Mouse (Mus musculus) midbrain, embryonic 16.5 days (tissue): ENCODE measurements around the gene Trmt1. TPM values are rescaled to one million over a fixed set of nuclear protein-coding genes. Genes with fewer than 3 reads are reported as not detected.

Source experiments
- ATAC-seq: fragments of 200-750 bp; cut with Nextera tagmentation; 2 replicates; pipeline ENCODE4 v1.8.0; 2017; ENCODE audit warnings: moderate TSS enrichment
- H3K27ac ChIP-seq: fragments of 300-500 bp; sonication (generic); 2 replicates; pipeline ENCODE4 v1.5.1; 2014; ENCODE audit warnings: mild to moderate bottlenecking, low read length, mixed read lengths
- H3K27me3 ChIP-seq: fragments of 300-500 bp; sonication (generic); 2 replicates; pipeline ENCODE4 v1.6.1; 2014; ENCODE audit warnings: low read depth, low read length, mixed read lengths; ENCODE audit not compliant: control insufficient read depth, insufficient read depth
- H3K36me3 ChIP-seq: fragments of 300-500 bp; sonication (generic); 2 replicates; pipeline ENCODE4 v1.6.1; 2014; ENCODE audit warnings: mild to moderate bottlenecking, low read length, moderate library complexity, mixed read lengths; ENCODE audit not compliant: control insufficient read depth, insufficient read depth
- H3K4me1 ChIP-seq: fragments of 300-500 bp; sonication (generic); 2 replicates; pipeline ENCODE4 v1.6.1; 2014; ENCODE audit warnings: mild to moderate bottlenecking, low read length, mixed read lengths; ENCODE audit not compliant: control insufficient read depth, insufficient read depth
- H3K4me2 ChIP-seq: fragments of 300-500 bp; sonication (generic); 2 replicates; pipeline ENCODE4 v1.6.1; 2014; ENCODE audit warnings: mild to moderate bottlenecking, low read length, mixed read lengths
- H3K4me3 ChIP-seq: fragments of 300-500 bp; sonication (generic); 2 replicates; pipeline ENCODE4 v1.5.1; 2014; ENCODE audit warnings: low read depth, mild to moderate bottlenecking, low read length, moderate library complexity, mixed read lengths
- H3K9ac ChIP-seq: fragments of 300-500 bp; sonication (generic); 2 replicates; pipeline ENCODE4 v1.6.1; 2014; ENCODE audit warnings: low read depth, low read length, mixed read lengths
- H3K9me3 ChIP-seq: fragments of 300-500 bp; sonication (generic); replicated peaks from 2 replicates; pipeline ENCODE4 v1.6.1; 2014; ENCODE audit warnings: mild to moderate bottlenecking, low read length, mixed read lengths; ENCODE audit not compliant: control insufficient read depth, poor library complexity, severe bottlenecking
- WGBS: fragments of 180-500 bp; shearing (Covaris S2); extraction: QIAGEN DNeasy Blood & Tissue Kit; methylation state at CpG from one replicate; pipeline ENCODE4 v1.1.7; 2014; 5-methylcytosine and 5-hydroxymethylcytosine counted together
- polyA plus RNA-seq: library from polyadenylated mRNA; unstranded; fragments of >200 nt; fragmentation: Nextera tagmentation; extraction: Ambion mirVana; gene quantifications from 2 replicates; pipeline ENCODE4 v1.2.1, GENCODE M21; 2015

Gene Trmt1
- polyA plus RNA-seq, 1 experiment from 2014 or later: 68.1 TPM

DNA sequence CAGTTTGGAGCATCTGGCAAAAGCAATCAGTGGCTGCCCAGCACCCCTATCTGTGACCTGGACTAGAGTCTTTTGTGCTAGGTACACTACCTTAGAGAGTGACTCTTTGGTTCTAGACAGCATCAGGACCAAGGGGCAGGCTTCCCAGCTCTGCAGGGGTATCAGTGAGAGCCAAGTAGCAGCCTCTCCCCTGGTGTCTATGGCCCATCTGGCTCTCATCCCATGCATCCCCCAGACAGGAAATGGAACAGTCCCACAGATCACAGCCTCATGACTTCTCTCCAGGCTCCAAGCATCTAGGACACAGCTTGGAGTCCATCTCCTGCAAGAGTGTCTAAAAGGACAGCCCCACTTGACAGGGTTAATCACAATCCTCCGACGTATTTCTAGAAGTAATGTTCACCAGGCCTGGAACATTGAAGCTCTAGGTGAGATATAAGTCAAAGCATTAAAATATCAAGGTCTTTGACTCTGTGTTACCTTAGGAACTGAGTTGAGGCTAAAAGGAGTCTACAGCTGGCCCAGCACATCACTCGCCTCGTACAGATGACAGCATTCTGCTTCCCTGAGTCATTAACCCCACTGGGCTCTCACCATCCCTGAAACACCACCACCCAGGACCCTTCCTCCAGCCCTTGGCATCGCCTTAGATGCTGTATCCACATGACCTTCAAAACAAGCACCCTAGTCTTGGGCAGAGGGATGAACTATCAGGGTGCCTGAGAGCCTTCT is 33.0 kb downstream of the Trmt1 start:
- Histone ChIP-seq H3K36me3 (no peaks in the 10 kb centered on the region), H3K27ac (no peak overlapping the region), H3K4me3 (no peak overlapping the region), H3K27me3 (peaks cover 2% of the 10 kb centered on the region; the same call in 1 of the 2 replicates), H3K4me2 (no peak overlapping the region), H3K9me3 (no peaks in the 10 kb centered on the region), H3K4me1 (peaks cover 25% of the 10 kb centered on the region), H3K9ac (no peak overlapping the region)
- ATAC-seq: no peak
- WGBS: 85% methylated on average over 5 of the region's 5 CpGs

DNA sequence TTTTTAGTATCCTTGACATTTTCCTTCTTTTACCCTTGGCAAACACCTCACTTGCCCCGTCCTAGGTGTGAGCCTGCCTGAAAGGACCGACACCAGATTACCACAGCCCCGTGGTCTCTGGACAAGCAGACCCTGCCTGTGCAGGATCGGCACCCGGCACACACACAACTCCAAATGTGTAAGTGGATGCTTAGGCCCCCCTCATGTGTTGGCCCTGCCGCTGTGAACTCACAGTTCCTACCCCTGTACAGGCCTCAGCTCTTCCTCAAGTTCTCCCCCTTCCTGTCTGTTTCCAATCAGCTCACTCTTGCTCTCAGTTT is 36.4 kb downstream of the Trmt1 start:
- H3K4me3 ChIP-seq: no peak overlapping the region
- peak overlapping the region; percentile 68 for H3K27ac ChIP-seq
- WGBS: 78% methylated on average over 6 of the region's 6 CpGs
- peak; percentile 19; the same call in 1 of the 2 replicates for ATAC-seq
- no peaks in the 10 kb centered on the region for H3K36me3 ChIP-seq
- peaks cover 21% of the 10 kb centered on the region for H3K4me1 ChIP-seq
- H3K27me3 ChIP-seq: no peaks in the 10 kb centered on the region
- no peak overlapping the region for H3K4me2 ChIP-seq
- no peaks in the 10 kb centered on the region for H3K9me3 ChIP-seq
- 0 out of 2 replicates have a peak overlapping the region, but pooled peaks have one; percentile 18 for H3K9ac ChIP-seq

DNA sequence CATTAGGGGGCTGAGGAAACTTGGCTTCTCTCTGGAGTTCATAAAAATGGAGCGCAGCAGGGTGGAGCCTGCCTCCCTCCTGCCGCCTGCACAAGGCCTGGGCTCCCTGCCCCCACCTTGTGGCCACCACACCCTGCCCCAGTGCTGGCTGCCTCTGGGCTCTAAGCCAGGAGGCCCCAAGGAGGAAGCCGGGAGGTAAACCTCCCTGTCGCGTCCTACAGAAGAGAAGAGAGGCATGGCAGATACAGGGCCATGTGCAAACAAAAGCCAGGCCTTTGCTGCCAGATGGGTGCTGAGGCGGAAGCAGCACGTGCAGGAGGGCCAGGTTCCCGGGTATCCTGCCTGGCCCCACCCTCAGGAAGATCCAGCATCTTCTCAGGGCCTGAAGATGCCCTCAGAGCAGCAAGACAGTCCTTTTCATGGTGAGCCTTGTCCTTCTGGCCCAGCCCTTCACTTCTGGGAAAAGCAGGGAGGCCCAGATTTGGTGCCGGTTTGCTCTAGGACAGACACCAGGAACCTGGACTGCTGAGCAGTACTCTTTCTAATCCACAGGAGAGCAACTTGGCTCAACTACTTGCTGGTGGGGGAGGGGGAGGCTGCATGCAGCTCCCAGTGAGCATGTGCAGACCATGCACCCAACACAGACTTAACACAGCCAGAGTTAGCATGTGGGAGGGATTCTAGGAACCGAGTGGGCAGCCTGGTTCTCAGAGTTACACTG is 36.9 kb downstream of the Trmt1 start, which contains the start of gene G430095P16Rik:
G430095P16Rik (plus strand) TSS at position 158 of the 721 bp plus-strand sequence.
- peaks cover 21% of the 10 kb centered on the region for H3K4me1 ChIP-seq
- ATAC-seq: peak; percentile 63
- no peaks in the 10 kb centered on the region for H3K36me3 ChIP-seq
- 13% methylated on average over 10 of the region's 10 CpGs for WGBS
- no peak within 1 kb of the TSS for H3K4me3 ChIP-seq
- H3K4me2 ChIP-seq: peak within 1 kb of the TSS; percentile 17; the same call in 1 of the 2 replicates
- H3K9me3 ChIP-seq: no peaks in the 10 kb centered on the region
- H3K9ac ChIP-seq: peak within 1 kb of the TSS; percentile 18; the same call in 1 of the 2 replicates
- H3K27ac ChIP-seq: peak within 1 kb of the TSS; percentile 68
- H3K27me3 ChIP-seq: no peaks in the 10 kb centered on the region

DNA sequence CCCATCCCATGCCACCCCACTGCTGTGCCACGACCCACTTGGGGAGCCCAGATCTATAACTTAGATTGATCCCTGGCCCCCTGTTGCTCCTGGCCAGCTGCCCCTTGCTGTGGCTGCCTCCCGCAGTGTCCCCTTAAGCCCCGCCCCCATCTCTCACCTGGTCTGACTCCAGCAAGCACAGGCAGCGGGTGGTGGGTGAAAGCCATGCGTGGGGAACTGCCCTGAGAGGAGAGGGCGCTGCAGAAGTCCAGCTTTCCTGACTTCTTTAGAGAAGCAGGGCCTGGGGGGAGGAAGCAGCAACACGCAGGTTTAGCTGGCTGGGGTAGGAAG is 37.4 kb downstream of the Trmt1 start:
- Histone ChIP-seq H3K27ac (peak overlapping the region; percentile 68), H3K36me3 (no peaks in the 10 kb centered on the region), H3K27me3 (no peaks in the 10 kb centered on the region), H3K9ac (peak overlapping the region; percentile 7; the same call in 1 of the 2 replicates), H3K4me2 (peak overlapping the region; percentile 17; the same call in 1 of the 2 replicates), H3K9me3 (no peaks in the 10 kb centered on the region), H3K4me1 (peaks cover 21% of the 10 kb centered on the region), H3K4me3 (no peak overlapping the region)
- WGBS: 32% methylated on average over 7 of the region's 7 CpGs
- ATAC-seq: no peak

DNA sequence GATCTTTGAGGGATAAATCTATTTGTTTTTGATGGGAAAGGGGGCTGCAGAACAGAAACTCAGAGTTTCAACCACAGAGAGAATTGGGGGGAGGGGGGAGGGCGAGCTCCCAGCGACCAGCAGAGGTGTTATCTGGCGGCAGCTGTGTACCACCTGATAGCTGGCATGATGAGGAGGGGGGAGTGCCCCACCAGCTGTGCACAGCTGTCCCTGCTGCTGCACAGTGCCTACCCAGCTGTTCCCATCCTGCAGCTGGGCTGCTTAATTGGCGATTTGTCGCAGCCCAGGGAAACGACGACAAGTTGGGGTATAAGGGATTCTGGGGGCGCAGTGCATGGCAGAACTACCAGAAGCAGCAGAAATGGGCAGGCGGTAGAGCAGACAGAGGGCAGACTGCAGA is 38.6 kb downstream of the Trmt1 start:
- Histone ChIP-seq H3K27me3 (no peaks in the 10 kb centered on the region), H3K9ac (peak overlapping the region; percentile 42; the same call in 1 of the 2 replicates), H3K4me1 (peaks cover 21% of the 10 kb centered on the region), H3K9me3 (no peaks in the 10 kb centered on the region), H3K4me3 (no peak overlapping the region), H3K4me2 (no peak overlapping the region), H3K36me3 (no peaks in the 10 kb centered on the region), H3K27ac (peak overlapping the region; percentile 62; the same call in 1 of the 2 replicates)
- 51% methylated on average over 9 of the region's 9 CpGs for WGBS
- ATAC-seq: no peak

DNA sequence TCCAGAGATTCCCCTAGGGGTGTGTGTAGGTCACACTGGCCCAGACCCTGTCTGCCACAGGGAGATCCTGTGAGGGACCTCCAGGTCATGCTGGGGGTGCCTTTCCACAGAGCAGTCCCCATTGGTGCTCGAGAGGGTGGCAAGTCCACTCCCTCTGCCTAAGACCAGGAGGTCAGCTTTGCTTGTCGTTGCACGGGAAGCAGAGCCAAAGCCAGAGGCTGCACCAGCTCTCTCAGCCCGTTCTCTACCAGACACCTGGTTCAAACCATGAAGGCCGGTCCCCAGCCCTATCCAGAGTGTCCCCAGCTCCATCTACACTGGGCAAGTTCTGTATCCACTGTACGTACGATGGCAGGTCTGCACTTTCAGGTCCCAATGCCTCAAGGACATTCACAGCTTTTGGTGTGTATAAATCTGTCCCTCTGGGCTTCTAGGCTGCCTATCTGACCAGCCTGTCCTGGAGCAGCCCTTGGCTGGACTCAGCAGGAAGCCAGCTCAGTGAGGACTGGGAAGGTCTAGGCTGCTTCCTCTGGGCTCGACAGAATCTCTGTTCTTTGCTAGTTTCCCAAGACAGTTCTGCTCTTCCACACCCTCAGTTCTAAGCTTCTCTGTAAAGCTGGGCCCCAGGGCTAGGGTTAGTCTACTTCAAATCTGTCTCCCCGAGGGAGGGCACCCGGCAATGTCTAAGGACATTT is 39.3 kb downstream of the Trmt1 start:
- Histone ChIP-seq H3K27me3 (no peaks in the 10 kb centered on the region), H3K9me3 (no peaks in the 10 kb centered on the region), H3K4me2 (no peak overlapping the region), H3K4me1 (peaks cover 23% of the 10 kb centered on the region), H3K27ac (peak overlapping the region; percentile 62), H3K4me3 (no peak overlapping the region), H3K36me3 (no peaks in the 10 kb centered on the region), H3K9ac (no peak overlapping the region)
- no peak for ATAC-seq
- WGBS: 61% methylated on average over 10 of the region's 10 CpGs

DNA sequence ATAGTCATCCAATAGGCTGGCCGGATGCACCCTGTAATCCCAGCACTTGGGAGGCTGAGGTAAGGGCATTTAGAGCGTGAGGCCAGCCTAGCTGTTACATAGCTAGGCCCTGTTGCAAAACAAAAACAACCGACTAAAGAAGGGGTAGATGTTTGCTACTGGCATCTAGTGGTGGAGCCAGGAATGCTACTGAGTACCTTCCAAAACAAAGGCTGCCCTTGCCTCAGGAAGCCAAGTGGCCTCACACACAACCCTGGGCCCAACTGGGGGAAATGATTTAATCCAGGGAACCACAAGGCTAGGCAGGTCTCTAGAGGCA is 39.8 kb downstream of the Trmt1 start:
- H3K4me3 ChIP-seq: no peak overlapping the region
- 18% methylated on average over 3 of the region's 3 CpGs for WGBS

DNA sequence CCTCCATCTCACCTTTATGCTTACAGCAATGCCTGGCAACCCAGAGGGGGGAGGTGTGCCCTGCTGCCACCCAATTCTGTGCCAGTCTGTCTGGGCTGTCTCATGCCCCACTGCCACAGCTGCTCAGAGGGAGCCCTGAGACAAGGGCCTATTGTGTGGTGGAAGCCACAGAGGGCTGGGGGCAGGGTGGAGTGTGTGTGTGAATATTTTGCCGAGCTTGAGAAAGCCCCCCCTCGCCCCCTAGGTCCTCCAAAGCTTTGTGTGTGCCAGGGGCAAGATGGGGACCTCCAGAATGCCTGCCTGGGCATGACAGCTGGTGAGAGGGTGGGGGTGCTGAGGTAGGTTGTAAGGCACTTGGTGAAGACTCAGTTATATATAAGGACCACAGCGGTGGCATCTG is 42.4 kb downstream of the Trmt1 start:
- H3K4me2 ChIP-seq: no peak overlapping the region
- H3K36me3 ChIP-seq: no peaks in the 10 kb centered on the region
- no peak overlapping the region for H3K9ac ChIP-seq
- ATAC-seq: 0 out of 2 replicates have a peak, but pooled peaks have one; percentile 64
- no peaks in the 10 kb centered on the region; the same call in 1 of the 2 replicates for H3K27me3 ChIP-seq
- 57% methylated on average over 3 of the region's 3 CpGs for WGBS
- H3K27ac ChIP-seq: peak overlapping the region; percentile 54
- H3K4me3 ChIP-seq: no peak overlapping the region
- H3K9me3 ChIP-seq: no peaks in the 10 kb centered on the region
- H3K4me1 ChIP-seq: peaks cover 40% of the 10 kb centered on the region

More for the DNA sequence above, 39.8 kb downstream of the Trmt1 start:
- H3K36me3 ChIP-seq: no peaks in the 10 kb centered on the region
- H3K27me3 ChIP-seq: no peaks in the 10 kb centered on the region
- no peaks in the 10 kb centered on the region for H3K9me3 ChIP-seq
- no peak overlapping the region for H3K4me2 ChIP-seq
- no peak overlapping the region for H3K9ac ChIP-seq
- no peak for ATAC-seq
- no peak overlapping the region; the same call in 1 of the 2 replicates for H3K27ac ChIP-seq
- H3K4me1 ChIP-seq: peaks cover 28% of the 10 kb centered on the region
